Mouse (Mus musculus): ENCODE results near the gene Mcoln3. TPM values are rescaled to one million over a fixed set of nuclear protein-coding genes. Genes with fewer than 3 reads are reported as not detected.

Mcoln3 gene
- total and polyA plus RNA-seq, 3 experiments: 5.2 to 11.3 (median 5.3) TPM

DNA sequence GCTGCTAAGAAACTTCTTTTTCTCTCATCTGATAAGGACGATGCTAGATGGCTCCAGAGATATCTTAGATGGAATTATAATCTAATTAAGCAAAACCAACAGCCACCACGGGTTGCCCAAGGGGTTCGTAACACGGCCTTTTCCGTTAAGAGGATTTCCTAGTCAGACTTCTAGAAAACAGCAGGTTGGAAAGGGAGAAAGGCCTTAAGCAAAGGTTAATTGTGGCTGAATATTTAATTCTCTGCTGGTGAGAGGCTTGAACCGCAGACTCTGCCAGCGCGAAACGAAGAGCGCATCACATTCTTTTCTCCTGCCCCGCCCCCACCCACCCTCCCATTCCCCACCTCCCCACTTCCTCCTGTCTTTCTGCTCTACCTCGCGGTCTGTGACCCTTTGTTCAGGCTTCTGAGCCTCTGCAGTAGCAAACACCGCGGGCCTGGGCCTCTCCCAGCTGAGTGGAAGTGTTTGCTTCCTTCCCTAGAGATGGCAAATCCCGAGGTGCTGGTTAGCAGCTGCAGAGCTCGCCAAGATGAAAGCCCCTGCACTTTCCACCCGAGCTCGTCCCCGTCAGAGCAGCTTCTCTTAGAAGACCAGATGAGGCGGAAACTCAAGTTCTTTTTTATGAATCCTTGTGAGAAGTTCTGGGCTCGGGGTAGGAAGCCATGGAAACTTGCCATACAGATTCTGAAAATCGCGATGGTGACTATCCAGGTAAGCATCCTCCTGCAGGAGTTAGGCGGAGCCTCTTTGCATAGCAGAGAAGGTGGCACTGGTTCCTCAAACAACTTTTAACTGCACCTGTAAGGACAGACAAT is 4.3 kb downstream of the Mcoln3 start:
- peak; percentile 76 for DNase-seq (ENCODE audit: extremely low read depth)
- no peaks in the 10 kb centered on the region for H3K36me3 ChIP-seq (replicated peaks in 1 of 2; ENCODE audit: control insufficient read depth in 1 of 2, insufficient read depth in 1 of 2, low read length in 1 of 2)
- H3K9ac ChIP-seq (ENCODE audit: insufficient read depth, low read depth): peak overlapping the region; percentile 90
- TF ChIP-seq POLR2A (IDR thresholded peaks at IDR 0.05; ENCODE audit: low read depth, low read length) (peak; percentile 67; the same call in 1 of the 2 replicates), TBP (conservative IDR thresholded peaks at IDR 0.05; ENCODE audit: low read depth, low read length) (0 out of 2 replicates have a peak, but pooled peaks have one; percentile 28), MAZ (IDR thresholded peaks at IDR 0.05; ENCODE audit: low read depth, low read length) (no peak; the same call in 1 of the 2 replicates), TCF12 (IDR thresholded peaks at IDR 0.05; ENCODE audit: low read depth, low read length) (peak; percentile 53; the same call in 1 of the 2 replicates), CHD2 (IDR thresholded peaks at IDR 0.05; ENCODE audit: low read length) (peak; percentile 60; the same call in 1 of the 2 replicates), MYC (IDR thresholded peaks at IDR 0.05; ENCODE audit: low read depth, low read length) (peak; percentile 42; the same call in 1 of the 2 replicates), GABPA (IDR thresholded peaks at IDR 0.05; ENCODE audit: insufficient replicate concordance, low read depth, low read length) (no peak), IRF4 (IDR thresholded peaks at IDR 0.05; ENCODE audit: low read depth, low read length) (peak; percentile 19; the same call in 1 of the 2 replicates), E2F4 (IDR thresholded peaks at IDR 0.05; ENCODE audit: insufficient replicate concordance, low read depth, low read length) (0 out of 2 replicates have a peak, but pooled peaks have one; percentile 53), UBTF (IDR thresholded peaks at IDR 0.05; ENCODE audit: low read depth, low read length) (0 out of 2 replicates have a peak, but pooled peaks have one; percentile 15), CHD1 (IDR thresholded peaks at IDR 0.05; ENCODE audit: low read depth, low read length) (0 out of 2 replicates have a peak, but pooled peaks have one; percentile 25), MEF2A (IDR thresholded peaks at IDR 0.05; ENCODE audit: borderline replicate concordance, low read depth, low read length) (no peak), NELFE (IDR thresholded peaks at IDR 0.05; ENCODE audit: low read depth, low read length) (peak; percentile 12; the same call in 1 of the 2 replicates), SIN3A (IDR thresholded peaks at IDR 0.05; ENCODE audit: low read length) (peak; percentile 62), JUND (conservative IDR thresholded peaks at IDR 0.05; ENCODE audit: low read depth, low read length) (peak; percentile 46), USF1 (IDR thresholded peaks at IDR 0.05; ENCODE audit: low read depth, low read length) (no peak), RCOR1 (conservative IDR thresholded peaks at IDR 0.05; ENCODE audit: low read depth, low read length) (peak; percentile 79; the same call in 1 of the 2 replicates)
- H3K79me2 ChIP-seq (replicated peaks; ENCODE audit: control insufficient read depth, extremely low read depth, insufficient read depth, poor library complexity, severe bottlenecking): no peaks in the 10 kb centered on the region
- dilution Hi-C loops (cut with MboI; ENCODE audit: extremely low pct_ligation_motif_present, extremely low pct_unique_long_range_greater_than_20kb, low sequenced_read_pairs) (no loop called here), in situ Hi-C loops (cut with MboI; ENCODE audit: low pct_ligation_motif_present, low pct_unique_long_range_greater_than_20kb, low sequenced_read_pairs) (no loop called here)
- H3K4me3 ChIP-seq (replicated peaks in 1 of 3; ENCODE audit: low read depth in 2 of 3, low read length in 2 of 3, poor library complexity in 1 of 3): peak overlapping the region; percentile 50 to 65 (median 53)
- no peaks in the 10 kb centered on the region for H3K27me3 ChIP-seq (replicated peaks)
- H3K4me1 ChIP-seq (ENCODE audit: control insufficient read depth in 1 of 2, insufficient read depth in 2 of 2): peaks cover 18 to 58% of the 10 kb centered on the region in 2 experiments
- no peaks in the 10 kb centered on the region for H3K9me3 ChIP-seq (replicated peaks; ENCODE audit: low read length)
- peak overlapping the region; percentile 62 for H3K4me2 ChIP-seq (ENCODE audit: insufficient read depth, low read depth, poor library complexity, severe bottlenecking)
- H3K27ac ChIP-seq (ENCODE audit: insufficient read depth, low read depth): peak overlapping the region; percentile 63

GRCm38 (mm10) chr3:146122125-146122420 is 4.8 kb downstream of the Mcoln3 start:
- H3K4me2 ChIP-seq (ENCODE audit: insufficient read depth, low read depth, poor library complexity, severe bottlenecking): peak overlapping the region; percentile 62
- no peaks in the 10 kb centered on the region for H3K9me3 ChIP-seq (replicated peaks; ENCODE audit: low read length)
- H3K4me3 ChIP-seq (replicated peaks in 1 of 3; ENCODE audit: low read depth in 2 of 3, low read length in 2 of 3, poor library complexity in 1 of 3): peak overlapping the region; percentile 50 to 65 (median 53)
- peak overlapping the region; percentile 90 for H3K9ac ChIP-seq (ENCODE audit: insufficient read depth, low read depth)
- no peaks in the 10 kb centered on the region for H3K36me3 ChIP-seq (replicated peaks in 1 of 2; ENCODE audit: control insufficient read depth in 1 of 2, insufficient read depth in 1 of 2, low read length in 1 of 2)
- peaks cover 18 to 61% of the 10 kb centered on the region in 2 experiments for H3K4me1 ChIP-seq (ENCODE audit: control insufficient read depth in 1 of 2, insufficient read depth in 2 of 2)
- DNase-seq (ENCODE audit: extremely low read depth): peak; percentile 20
- H3K27me3 ChIP-seq (replicated peaks): no peaks in the 10 kb centered on the region
- dilution Hi-C loops (cut with MboI; ENCODE audit: extremely low pct_ligation_motif_present, extremely low pct_unique_long_range_greater_than_20kb, low sequenced_read_pairs): no loop called here
- H3K27ac ChIP-seq (ENCODE audit: insufficient read depth, low read depth): no peak overlapping the region
- no peaks in the 10 kb centered on the region for H3K79me2 ChIP-seq (replicated peaks; ENCODE audit: control insufficient read depth, extremely low read depth, insufficient read depth, poor library complexity, severe bottlenecking)
- in situ Hi-C loops (cut with MboI; ENCODE audit: low pct_ligation_motif_present, low pct_unique_long_range_greater_than_20kb, low sequenced_read_pairs): no loop called here
- TF ChIP-seq CHD2 (IDR thresholded peaks at IDR 0.05; ENCODE audit: low read length): 0 out of 2 replicates have a peak, but pooled peaks have one; percentile 52
- TF ChIP-seq EP300 (IDR thresholded peaks at IDR 0.05; ENCODE audit: low read length): peak; percentile 73
- TF ChIP-seq JUND (conservative IDR thresholded peaks at IDR 0.05; ENCODE audit: low read depth, low read length): 0 out of 2 replicates have a peak, but pooled peaks have one; percentile 21
- no peak for TF ChIP-seq SMC3 (IDR thresholded peaks at IDR 0.05; ENCODE audit: low read depth, low read length)
- 0 out of 2 replicates have a peak, but pooled peaks have one; percentile 21 for TF ChIP-seq ELF1 (IDR thresholded peaks at IDR 0.05; ENCODE audit: low read depth, low read length)
- no peak for TF ChIP-seq ZC3H11A (IDR thresholded peaks at IDR 0.05; ENCODE audit: low read depth, low read length)
- TF ChIP-seq ZNF384 (IDR thresholded peaks at IDR 0.05; ENCODE audit: low read depth, low read length): peak; percentile 82
- 0 out of 2 replicates have a peak, but pooled peaks have one; percentile 11 for TF ChIP-seq MYC (IDR thresholded peaks at IDR 0.05; ENCODE audit: low read depth, low read length)
- 0 out of 2 replicates have a peak, but pooled peaks have one; percentile 22 for TF ChIP-seq BHLHE40 (IDR thresholded peaks at IDR 0.05; ENCODE audit: low read depth, low read length)
- TF ChIP-seq MAX (IDR thresholded peaks at IDR 0.05; ENCODE audit: low read length): peak; percentile 47; the same call in 1 of the 2 replicates
- no peak for TF ChIP-seq NRF1 (IDR thresholded peaks at IDR 0.05; ENCODE audit: low read depth, low read length)
- no peak for TF ChIP-seq NELFE (IDR thresholded peaks at IDR 0.05; ENCODE audit: low read depth, low read length)
- no peak for TF ChIP-seq POLR2AphosphoS2 (IDR thresholded peaks at IDR 0.05; ENCODE audit: low read depth, low read length)
- peak; percentile 58; the same call in 1 of the 2 replicates for TF ChIP-seq MAZ (IDR thresholded peaks at IDR 0.05; ENCODE audit: low read depth, low read length)
- TF ChIP-seq SIN3A (IDR thresholded peaks at IDR 0.05; ENCODE audit: low read length): peak; percentile 15; the same call in 1 of the 2 replicates
- TF ChIP-seq CHD1 (IDR thresholded peaks at IDR 0.05; ENCODE audit: low read depth, low read length): peak; percentile 62; the same call in 1 of the 2 replicates
- no peak for TF ChIP-seq USF2 (conservative IDR thresholded peaks at IDR 0.05; ENCODE audit: low read depth, low read length)
- TF ChIP-seq GABPA (IDR thresholded peaks at IDR 0.05; ENCODE audit: insufficient replicate concordance, low read depth, low read length): no peak
- TF ChIP-seq MXI1 (IDR thresholded peaks at IDR 0.05; ENCODE audit: low read depth, low read length): no peak
- TF ChIP-seq USF1 (IDR thresholded peaks at IDR 0.05; ENCODE audit: low read depth, low read length): no peak
- no peak for TF ChIP-seq RCOR1 (conservative IDR thresholded peaks at IDR 0.05; ENCODE audit: low read depth, low read length)
